Mouse (Mus musculus) limb, embryonic 13.5 days (tissue): ENCODE measurements around the gene Serpina3n. TPM values are rescaled to one million over a fixed set of nuclear protein-coding genes. Genes with fewer than 3 reads are reported as not detected.
"Not testable (repeated sequence)": the region's sequence is repeated elsewhere in the genome, so short reads cannot be mapped to it uniquely, and the experiment has no call there.

Source experiments
- ATAC-seq: fragments of 200-750 bp; cut with Nextera tagmentation; 2 replicates; pipeline ENCODE4 v1.8.0; 2017; ENCODE audit warnings: low read depth, moderate number of reproducible peaks, moderate TSS enrichment; ENCODE audit not compliant: low FRiP score
- H3K27ac ChIP-seq: fragments of 300-500 bp; sonication (generic); 2 replicates; pipeline ENCODE4 v1.5.1; 2015; ENCODE audit warnings: inconsistent platforms, mild to moderate bottlenecking, moderate library complexity
- H3K27me3 ChIP-seq: fragments of 300-500 bp; sonication (generic); 2 replicates; pipeline ENCODE4 v1.6.1; 2015; ENCODE audit warnings: mild to moderate bottlenecking, inconsistent platforms
- H3K36me3 ChIP-seq: fragments of 300-500 bp; sonication (generic); 2 replicates; pipeline ENCODE4 v1.6.1; 2015; ENCODE audit warnings: inconsistent platforms, mild to moderate bottlenecking, moderate library complexity
- H3K4me1 ChIP-seq: fragments of 300-500 bp; sonication (generic); 2 replicates; pipeline ENCODE4 v1.6.1; 2015; ENCODE audit warnings: inconsistent platforms
- H3K4me2 ChIP-seq: fragments of 300-500 bp; sonication (generic); replicated peaks from 2 replicates; pipeline ENCODE4 v1.6.1; 2015; ENCODE audit warnings: inconsistent platforms, mild to moderate bottlenecking, moderate library complexity
- H3K4me3 ChIP-seq: fragments of 300-500 bp; sonication (generic); 2 replicates; pipeline ENCODE4 v1.5.1; 2015; ENCODE audit warnings: moderate library complexity, mild to moderate bottlenecking, inconsistent platforms
- H3K9ac ChIP-seq: fragments of 300-500 bp; sonication (generic); 2 replicates; pipeline ENCODE4 v1.6.1; 2015; ENCODE audit warnings: mild to moderate bottlenecking, inconsistent platforms
- H3K9me3 ChIP-seq: fragments of 300-500 bp; sonication (generic); 2 replicates; pipeline ENCODE4 v1.6.1; 2016; ENCODE audit warnings: inconsistent platforms
- WGBS: fragments of 180-500 bp; shearing (Covaris S2); methylation state at CpG from one replicate; pipeline ENCODE4 v1.1.7; 2015; 5-methylcytosine and 5-hydroxymethylcytosine counted together
- polyA plus RNA-seq: library from polyadenylated mRNA; unstranded; fragments of >200 nt; fragmentation: Nextera tagmentation; extraction: Ambion mirVana; gene quantifications from 2 replicates; pipeline ENCODE4 v1.2.1, GENCODE M21; 2015

Serpina3n gene
- polyA plus RNA-seq: 0.19 and 0.36 TPM in 2 replicates

- Histone ChIP-seq H3K4me3 (no peak within 1 kb of the TSS), H3K27me3 (no peaks in the 10 kb centered on the region), H3K27ac (no peak within 1 kb of the TSS), H3K9me3 (no peaks in the 10 kb centered on the region), H3K4me1 (no peaks in the 10 kb centered on the region), H3K36me3 (no peaks in the 10 kb centered on the region), H3K9ac (no peak within 1 kb of the TSS), H3K4me2 (no peak within 1 kb of the TSS)
- WGBS: 59% methylated on average over 4 of the region's 4 CpGs
- no peak for ATAC-seq
Measured at GRCm38 (mm10) chr12:104406454-104406885, at the start of gene Serpina3n. TSS of gene Serpina3n (plus strand) at chr12:104406729.

- no peaks in the 10 kb centered on the region for H3K27me3 ChIP-seq
- H3K36me3 ChIP-seq: no peaks in the 10 kb centered on the region
- H3K4me3 ChIP-seq: no peak overlapping the region
- H3K27ac ChIP-seq: no peak overlapping the region
- 86% methylated on average over 3 of the region's 3 CpGs for WGBS
- H3K4me2 ChIP-seq: no peak overlapping the region
- no peaks in the 10 kb centered on the region for H3K4me1 ChIP-seq
- no peak for ATAC-seq
- H3K9me3 ChIP-seq: no peaks in the 10 kb centered on the region
- no peak overlapping the region for H3K9ac ChIP-seq
Measured at GRCm38 (mm10) chr12:104369986-104370385, 36.5 kb upstream of the Serpina3n start.

- WGBS: 73% methylated on average over 5 of the region's 5 CpGs
- H3K36me3 ChIP-seq, H3K9me3 ChIP-seq, H3K4me2 ChIP-seq, H3K9ac ChIP-seq, H3K27me3 ChIP-seq, ATAC-seq, H3K27ac ChIP-seq, H3K4me3 ChIP-seq, H3K4me1 ChIP-seq: not testable (repeated sequence)
Measured at GRCm38 (mm10) chr12:104377179-104377578, 29.4 kb upstream of the Serpina3n start.

GRCm38 (mm10) chr12:104378351-104378750 is 28.2 kb upstream of the Serpina3n start:
- H3K9me3 ChIP-seq: not testable (repeated sequence)

GRCm38 (mm10) chr12:104378815-104379214 is 27.7 kb upstream of the Serpina3n start:
- H3K4me2 ChIP-seq, H3K9me3 ChIP-seq, H3K9ac ChIP-seq, H3K27ac ChIP-seq, H3K4me3 ChIP-seq, ATAC-seq, H3K36me3 ChIP-seq, H3K27me3 ChIP-seq, H3K4me1 ChIP-seq: not testable (repeated sequence)
- 53% methylated on average over 5 of the region's 5 CpGs for WGBS

More at GRCm38 (mm10) chr12:104378351-104378750, 28.2 kb upstream of the Serpina3n start:
- H3K9ac ChIP-seq, H3K4me1 ChIP-seq, H3K36me3 ChIP-seq, ATAC-seq, H3K4me3 ChIP-seq, H3K4me2 ChIP-seq, H3K27me3 ChIP-seq, H3K27ac ChIP-seq: not testable (repeated sequence)
- WGBS: 65% methylated on average over 2 of the region's 2 CpGs

- Histone ChIP-seq H3K27me3 (no peaks in the 10 kb centered on the region), H3K9ac (no peak overlapping the region), H3K4me3 (no peak overlapping the region), H3K9me3 (peaks cover 5% of the 10 kb centered on the region; the same call in 1 of the 2 replicates), H3K27ac (no peak overlapping the region), H3K4me1 (no peaks in the 10 kb centered on the region), H3K4me2 (no peak overlapping the region), H3K36me3 (no peaks in the 10 kb centered on the region)
- WGBS: 93% methylated on average over 11 of the region's 11 CpGs
- no peak for ATAC-seq
Measured at GRCm38 (mm10) chr12:104379856-104380255, 26.7 kb upstream of the Serpina3n start.

GRCm38 (mm10) chr12:104381071-104381604 is 25.4 kb upstream of the Serpina3n start:
- ATAC-seq, H3K9ac ChIP-seq, H3K4me3 ChIP-seq, H3K9me3 ChIP-seq, H3K36me3 ChIP-seq, H3K27ac ChIP-seq, H3K4me1 ChIP-seq, H3K27me3 ChIP-seq, H3K4me2 ChIP-seq: not testable (repeated sequence)
- 83% methylated on average over 8 of the region's 8 CpGs for WGBS

- not testable (repeated sequence) for H3K4me1 ChIP-seq, H3K4me2 ChIP-seq, ATAC-seq, H3K27me3 ChIP-seq, H3K9ac ChIP-seq, H3K36me3 ChIP-seq, H3K9me3 ChIP-seq, H3K27ac ChIP-seq, H3K4me3 ChIP-seq
Measured at GRCm38 (mm10) chr12:104385987-104386386, 20.5 kb upstream of the Serpina3n start.

- H3K9ac ChIP-seq, H3K27me3 ChIP-seq, H3K27ac ChIP-seq, H3K4me3 ChIP-seq, ATAC-seq, H3K4me2 ChIP-seq, H3K9me3 ChIP-seq, H3K4me1 ChIP-seq, H3K36me3 ChIP-seq: not testable (repeated sequence)
- 59% methylated on average over 2 of the region's 2 CpGs for WGBS
Measured at GRCm38 (mm10) chr12:104386878-104387277, 19.7 kb upstream of the Serpina3n start.

GRCm38 (mm10) chr12:104388477-104388876 is 18.1 kb upstream of the Serpina3n start:
- Histone ChIP-seq H3K27ac (no peak overlapping the region), H3K36me3 (no peaks in the 10 kb centered on the region), H3K9me3 (no peaks in the 10 kb centered on the region), H3K9ac (no peak overlapping the region), H3K4me3 (no peak overlapping the region), H3K27me3 (no peaks in the 10 kb centered on the region), H3K4me1 (no peaks in the 10 kb centered on the region), H3K4me2 (no peak overlapping the region)
- no peak for ATAC-seq

GRCm38 (mm10) chr12:104391057-104391456 is 15.5 kb upstream of the Serpina3n start:
- not testable (repeated sequence) for H3K9ac ChIP-seq, ATAC-seq, H3K27me3 ChIP-seq, H3K9me3 ChIP-seq, H3K4me2 ChIP-seq, H3K36me3 ChIP-seq, H3K27ac ChIP-seq, H3K4me3 ChIP-seq, H3K4me1 ChIP-seq
- 73% methylated on average over 2 of the region's 2 CpGs for WGBS

GRCm38 (mm10) chr12:104403968-104404367 is 2.6 kb upstream of the Serpina3n start:
- Histone ChIP-seq H3K9me3 (no peaks in the 10 kb centered on the region), H3K36me3 (no peaks in the 10 kb centered on the region), H3K27ac (no peak overlapping the region), H3K4me2 (no peak overlapping the region), H3K4me1 (no peaks in the 10 kb centered on the region), H3K4me3 (no peak overlapping the region), H3K27me3 (no peaks in the 10 kb centered on the region), H3K9ac (no peak overlapping the region)
- WGBS: 79% methylated on average over 5 of the region's 5 CpGs
- no peak for ATAC-seq

GRCm38 (mm10) chr12:104412507-104412906 is 6.0 kb downstream of the Serpina3n start:
- WGBS: 86% methylated on average over 6 of the region's 6 CpGs
- Histone ChIP-seq H3K36me3 (no peaks in the 10 kb centered on the region), H3K27me3 (no peaks in the 10 kb centered on the region), H3K4me3 (no peak overlapping the region), H3K27ac (no peak overlapping the region), H3K9me3 (no peaks in the 10 kb centered on the region), H3K9ac (no peak overlapping the region), H3K4me1 (peaks cover 6% of the 10 kb centered on the region; the same call in 1 of the 2 replicates), H3K4me2 (no peak overlapping the region)
- no peak for ATAC-seq
